Mouse (Mus musculus) cerebellum, postnatal 10 days (tissue): Measurements from ENCODE around the gene Exoc6.

Source experiments
- DNase-seq, 2 experiments: peaks; one replicate each; pipeline ENCODE4 v3.0.0; 2021; ENCODE audit warnings: mixed read lengths in 2 of 2

Gene Exoc6

GRCm38 (mm10) chr19:37695762-37696602 is 145.8 kb downstream of the Exoc6 start:
- DNase-seq = no peak

- DNase-seq = no peak
Observed at GRCm38 (mm10) chr19:37696603-37697334, 146.6 kb downstream of the Exoc6 start.

GRCm38 (mm10) chr19:37697335-37697636 is 147.1 kb downstream of the Exoc6 start:
- DNase-seq = no peak

GRCm38 (mm10) chr19:37697651-37698272 is 147.5 kb downstream of the Exoc6 start, which contains the start of gene Cyp26a1:
Cyp26a1 (plus strand) TSS chr19:37697798.
- no peak for DNase-seq

GRCm38 (mm10) chr19:37698273-37699160 is 148.3 kb downstream of the Exoc6 start:
- DNase-seq = no peak

GRCm38 (mm10) chr19:37699711-37700110 is 149.5 kb downstream of the Exoc6 start:
- no peak for DNase-seq

GRCm38 (mm10) chr19:37702377-37703076 is 152.3 kb downstream of the Exoc6 start:
- no peak for DNase-seq

- peak; percentile 84 to 89 for DNase-seq
Observed at GRCm38 (mm10) chr19:37703902-37704509, 153.8 kb downstream of the Exoc6 start.

- no peak for DNase-seq
Observed at GRCm38 (mm10) chr19:37705722-37706121, 155.5 kb downstream of the Exoc6 start.

GRCm38 (mm10) chr19:37714681-37715080 is 164.5 kb downstream of the Exoc6 start:
- no peak for DNase-seq

GRCm38 (mm10) chr19:37715980-37716379 is 165.8 kb downstream of the Exoc6 start:
- DNase-seq = no peak

GRCm38 (mm10) chr19:37716524-37717175 is 166.4 kb downstream of the Exoc6 start:
- DNase-seq = no peak

GRCm38 (mm10) chr19:37719166-37719565 is 168.9 kb downstream of the Exoc6 start:
- DNase-seq = no peak

GRCm38 (mm10) chr19:37724591-37724990 is 174.4 kb downstream of the Exoc6 start:
- no peak for DNase-seq

GRCm38 (mm10) chr19:37726585-37726984 is 176.4 kb downstream of the Exoc6 start:
- peak in 1 of 2 experiments; percentile 7 for DNase-seq

GRCm38 (mm10) chr19:37727366-37727765 is 177.1 kb downstream of the Exoc6 start:
- DNase-seq = no peak
